Mouse (Mus musculus) ES-CJ7 (cell line): ENCODE results near the gene Lypd6b.

ENCODE experiments used
- DNase-seq: peaks from one replicate; pipeline ENCODE4 v3.0.0; 2011; ENCODE audit warnings: low read depth, low spot score

Gene Lypd6b

DNA sequence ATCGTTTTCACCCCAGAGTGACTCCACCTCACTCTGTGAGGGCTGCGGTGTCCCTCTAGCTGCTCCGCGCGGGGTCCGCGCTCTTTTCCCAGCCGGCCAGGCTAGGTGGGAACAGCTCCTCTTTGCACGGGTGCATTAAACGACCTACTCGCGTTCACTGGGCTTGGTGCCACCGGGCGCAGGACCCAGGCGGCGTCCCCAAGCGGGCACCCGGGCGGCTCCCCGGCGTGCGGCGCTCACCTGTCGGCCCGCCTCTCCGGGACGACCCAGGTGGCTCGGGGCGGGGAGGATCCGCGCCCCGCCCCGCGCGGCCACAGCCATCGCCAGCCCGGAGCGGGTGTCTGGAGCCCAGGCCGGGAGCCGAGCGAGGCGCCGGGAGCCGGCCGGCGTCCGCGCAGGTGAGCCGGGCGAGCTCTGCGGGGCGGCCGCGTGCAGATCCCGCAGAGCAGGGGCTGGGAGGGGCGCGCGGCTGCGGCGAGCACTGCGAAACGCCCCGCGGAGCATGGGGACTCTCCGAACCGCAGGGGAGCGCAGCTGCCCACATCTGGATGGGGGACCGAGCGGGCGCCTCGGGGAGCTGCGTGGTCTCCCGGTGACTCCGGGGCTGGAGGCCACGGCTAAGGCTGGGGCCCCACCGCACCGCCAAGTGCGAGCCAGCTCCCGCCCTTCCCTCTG, at the start of gene Lypd6b:
Lypd6b (plus strand) TSS at position 313 of the 675 bp plus-strand sequence.
- no peak for DNase-seq

DNA sequence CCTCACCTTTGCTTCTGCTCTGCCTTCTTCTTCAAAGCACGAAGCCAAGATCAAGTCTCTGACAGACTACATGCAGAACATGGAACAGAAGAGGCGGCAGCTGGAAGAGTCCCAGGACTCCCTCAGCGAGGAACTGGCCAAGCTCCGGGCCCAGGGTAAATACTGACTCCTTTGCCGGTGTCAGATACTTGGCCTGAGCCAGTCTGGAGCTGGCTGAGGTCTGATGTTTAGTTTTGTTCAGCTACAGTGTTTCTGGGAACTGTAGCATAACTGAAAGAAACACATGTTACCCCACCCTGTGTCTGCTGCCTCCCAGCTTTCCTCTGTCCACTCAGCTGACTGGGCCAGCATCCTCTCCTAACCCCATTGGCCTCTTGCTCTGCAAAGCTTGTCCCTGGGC, 48.4 kb upstream of the Lypd6b start:
- DNase-seq = no peak

DNA sequence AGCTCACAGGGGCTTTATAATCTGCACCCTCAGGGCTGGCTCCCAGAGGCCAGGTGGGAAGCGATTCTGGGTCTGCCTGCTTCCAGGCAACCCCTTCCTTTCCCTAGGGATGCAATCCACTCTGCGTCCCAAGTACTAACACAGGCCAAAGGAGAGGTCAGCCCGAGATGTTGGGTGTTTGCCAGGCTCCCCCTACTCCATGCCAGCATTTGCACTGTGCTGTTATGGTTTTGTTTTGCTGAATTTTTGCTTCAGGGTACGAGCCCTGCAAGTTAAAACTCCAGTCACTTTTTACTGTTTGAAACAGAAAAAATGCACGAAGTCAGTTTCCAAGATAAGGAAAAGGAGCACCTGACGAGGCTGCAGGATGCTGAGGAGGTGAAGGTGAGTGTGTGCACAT, 46.5 kb upstream of the Lypd6b start:
- no peak for DNase-seq

DNA sequence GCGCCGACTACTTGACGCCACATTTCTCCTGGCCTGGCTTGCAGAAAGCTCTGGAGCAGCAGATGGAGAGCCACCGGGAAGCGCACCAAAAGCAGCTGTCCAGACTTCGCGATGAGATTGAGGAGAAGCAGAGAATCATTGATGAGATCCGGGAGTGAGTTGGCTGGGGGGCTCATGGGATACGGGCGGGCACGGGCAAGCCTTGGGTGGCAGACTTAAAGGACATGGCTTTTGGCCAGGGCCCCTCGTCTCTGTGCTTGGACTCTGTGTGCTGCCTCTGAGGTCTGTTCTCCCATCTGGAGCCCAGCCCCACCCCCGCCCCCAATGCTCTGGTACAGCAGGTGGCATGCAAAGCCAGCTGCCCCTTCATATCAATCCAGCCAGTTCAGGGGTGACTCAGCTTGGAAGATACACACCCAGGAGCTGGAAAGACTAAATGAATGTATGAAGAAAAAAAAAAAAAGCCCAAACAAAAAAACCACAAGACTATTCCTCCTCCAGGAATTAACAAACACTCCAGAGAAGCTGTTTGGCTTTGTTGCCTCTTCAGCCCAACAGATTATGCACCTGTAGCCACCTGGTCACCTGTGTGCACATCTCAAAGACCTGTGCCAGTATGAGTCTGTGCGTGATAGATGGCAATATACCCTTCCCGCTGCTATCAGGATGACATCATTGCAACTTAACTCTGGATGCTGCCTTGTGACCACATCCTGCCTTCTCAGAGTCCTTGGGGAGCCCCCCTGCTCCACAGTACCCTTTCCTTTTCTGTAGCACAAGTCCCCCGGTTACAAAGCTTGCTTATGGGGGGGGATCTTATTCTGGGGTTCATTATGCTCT, 45.4 kb upstream of the Lypd6b start:
- no peak for DNase-seq

DNA sequence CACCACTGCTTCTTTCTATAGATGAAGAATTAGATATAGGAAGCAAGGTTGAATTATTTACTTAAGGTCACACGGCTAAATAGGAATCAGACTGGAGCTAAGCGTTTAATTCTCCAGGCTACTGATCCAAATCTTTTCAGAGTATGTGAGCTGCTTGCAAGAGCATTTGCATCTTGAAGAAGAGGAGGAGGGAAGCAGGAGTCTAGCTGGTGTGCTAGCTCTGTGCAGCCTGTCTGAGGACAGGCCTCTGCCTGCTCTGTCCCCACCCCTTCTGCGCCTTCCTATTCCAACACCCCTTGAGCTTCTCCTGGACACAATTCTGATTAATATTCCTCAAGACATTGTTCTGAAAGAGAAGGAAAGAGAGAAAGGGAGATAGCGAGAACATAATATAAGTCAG, 44.6 kb upstream of the Lypd6b start:
- no peak for DNase-seq

DNA sequence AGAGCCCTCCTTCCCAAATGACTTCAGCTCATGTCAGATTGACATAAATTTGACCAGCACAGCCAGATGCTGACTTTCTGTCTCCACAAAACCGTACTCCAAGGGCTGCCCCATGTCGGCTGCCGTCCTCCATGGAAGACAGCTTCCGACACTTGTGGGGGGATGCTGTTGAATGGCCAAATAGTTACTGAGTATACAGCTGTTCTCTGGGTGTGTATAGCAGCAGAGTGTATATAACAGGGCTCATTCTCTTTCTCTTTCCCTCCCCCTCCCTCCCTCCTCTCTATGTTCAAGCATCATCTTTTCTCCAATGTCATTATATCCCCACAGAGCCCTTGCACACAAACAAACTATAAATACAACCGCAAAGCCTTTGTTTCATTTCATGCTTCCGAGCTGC, 43.7 kb upstream of the Lypd6b start:
- DNase-seq = no peak

DNA sequence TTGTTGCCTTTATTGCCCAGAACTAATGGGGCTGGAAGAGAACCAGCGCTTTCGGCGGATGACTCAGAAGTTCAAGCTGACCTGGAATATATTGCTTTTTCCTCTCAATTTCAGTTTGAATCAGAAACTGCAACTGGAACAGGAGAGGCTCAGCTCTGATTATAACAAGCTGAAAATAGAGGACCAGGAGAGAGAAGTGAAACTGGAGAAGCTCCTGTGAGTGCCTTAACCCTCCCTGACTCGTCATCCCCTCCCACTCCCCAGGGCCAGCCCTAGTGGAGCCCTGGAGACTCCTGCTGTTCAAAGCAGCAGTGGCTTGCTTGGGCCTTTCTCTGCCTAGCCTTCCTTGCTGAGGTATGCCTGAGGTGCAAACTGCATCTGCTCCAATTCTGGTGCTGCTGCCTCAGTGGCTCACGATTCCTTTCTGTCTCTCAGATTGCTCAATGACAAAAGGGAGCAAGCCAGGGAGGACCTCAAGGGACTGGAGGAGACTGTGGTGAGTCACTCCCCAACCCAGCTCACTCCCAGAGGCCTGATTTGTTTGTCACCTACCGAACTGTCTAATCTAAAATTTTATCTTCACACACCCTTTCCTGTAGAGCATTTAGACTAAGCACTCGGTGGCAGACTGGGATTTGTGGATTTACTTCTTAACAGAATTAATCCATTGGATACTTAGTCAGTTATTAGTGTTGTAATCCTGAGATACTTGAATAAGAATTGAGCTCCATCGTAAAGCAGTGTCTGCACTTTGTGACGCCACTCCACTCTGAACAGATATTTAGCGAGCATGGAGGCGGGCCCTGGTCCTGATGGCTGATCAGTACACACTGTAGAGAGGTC, 43.0 kb upstream of the Lypd6b start:
- no peak for DNase-seq

DNA sequence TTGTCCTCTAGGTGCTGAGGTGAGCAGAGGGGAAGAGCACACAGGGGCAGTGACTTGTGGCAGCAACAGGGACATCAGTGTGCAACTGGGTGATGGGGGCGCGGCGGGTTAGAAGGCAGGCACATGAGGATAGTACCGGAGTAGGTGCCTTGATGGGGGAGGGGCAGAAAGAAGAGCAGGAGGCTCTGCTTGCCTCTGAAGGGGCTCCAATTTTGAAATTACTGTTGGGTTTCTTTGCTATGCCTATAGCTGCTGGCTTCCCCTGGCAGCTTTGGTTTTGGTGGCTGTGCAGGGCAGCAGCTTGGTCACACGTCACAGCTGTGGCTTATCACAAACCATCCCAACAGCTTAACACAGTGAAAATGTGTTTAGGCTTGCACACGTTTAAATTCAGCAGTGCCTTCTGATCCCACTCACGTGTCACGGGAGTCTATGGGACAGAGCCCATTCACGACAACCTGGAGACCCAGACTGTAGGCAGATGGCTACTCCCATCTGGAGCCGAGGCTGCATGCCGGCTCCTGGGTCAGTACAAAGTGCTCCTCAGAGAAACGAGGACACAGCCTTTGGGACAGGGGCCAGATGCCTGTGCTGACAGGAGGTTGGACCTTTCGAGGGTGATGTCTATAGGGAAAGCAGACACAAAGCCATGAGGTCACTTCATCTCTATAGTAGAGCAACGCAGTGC, 42.2 kb upstream of the Lypd6b start:
- DNase-seq = peak; percentile 24

DNA sequence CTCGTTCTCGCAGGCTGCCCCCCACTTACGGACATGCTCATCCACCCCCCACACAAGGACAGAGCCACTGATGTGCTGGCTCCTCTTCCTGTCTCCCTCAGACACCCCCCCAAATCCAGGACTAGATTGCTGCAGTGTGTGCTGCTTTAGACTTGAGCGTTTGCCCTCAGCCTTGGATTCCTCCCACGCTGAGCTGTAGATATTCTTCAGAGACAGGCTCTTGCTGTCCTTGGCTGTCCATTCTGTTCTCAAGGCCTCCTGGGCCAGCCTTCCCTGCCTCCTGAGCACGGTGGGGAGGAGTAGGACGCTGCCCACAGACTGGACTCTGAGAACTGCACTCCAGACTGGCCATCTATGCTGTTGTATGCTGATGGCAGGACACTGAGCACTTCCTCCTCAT, 40.5 kb upstream of the Lypd6b start:
- DNase-seq = no peak

DNA sequence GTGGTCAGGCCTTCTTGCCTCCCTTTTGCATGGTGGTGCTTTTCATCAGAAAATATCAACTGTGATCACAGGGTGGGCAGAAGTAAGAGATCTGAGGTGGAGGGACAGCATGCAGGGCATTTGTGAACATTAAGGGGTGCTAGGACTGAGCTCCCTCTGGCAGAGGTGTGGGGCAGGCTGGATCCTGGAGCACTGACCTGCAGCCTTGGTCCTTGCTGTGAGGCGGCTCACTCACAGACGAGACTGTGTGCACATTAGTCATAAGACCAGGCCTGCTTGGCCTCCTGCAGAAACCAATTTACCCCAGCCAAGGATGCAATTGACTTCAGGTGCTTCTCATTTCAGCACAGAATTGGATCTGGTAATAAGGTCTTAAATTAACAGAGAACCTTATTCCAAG, 39.8 kb upstream of the Lypd6b start:
- DNase-seq = no peak

DNA sequence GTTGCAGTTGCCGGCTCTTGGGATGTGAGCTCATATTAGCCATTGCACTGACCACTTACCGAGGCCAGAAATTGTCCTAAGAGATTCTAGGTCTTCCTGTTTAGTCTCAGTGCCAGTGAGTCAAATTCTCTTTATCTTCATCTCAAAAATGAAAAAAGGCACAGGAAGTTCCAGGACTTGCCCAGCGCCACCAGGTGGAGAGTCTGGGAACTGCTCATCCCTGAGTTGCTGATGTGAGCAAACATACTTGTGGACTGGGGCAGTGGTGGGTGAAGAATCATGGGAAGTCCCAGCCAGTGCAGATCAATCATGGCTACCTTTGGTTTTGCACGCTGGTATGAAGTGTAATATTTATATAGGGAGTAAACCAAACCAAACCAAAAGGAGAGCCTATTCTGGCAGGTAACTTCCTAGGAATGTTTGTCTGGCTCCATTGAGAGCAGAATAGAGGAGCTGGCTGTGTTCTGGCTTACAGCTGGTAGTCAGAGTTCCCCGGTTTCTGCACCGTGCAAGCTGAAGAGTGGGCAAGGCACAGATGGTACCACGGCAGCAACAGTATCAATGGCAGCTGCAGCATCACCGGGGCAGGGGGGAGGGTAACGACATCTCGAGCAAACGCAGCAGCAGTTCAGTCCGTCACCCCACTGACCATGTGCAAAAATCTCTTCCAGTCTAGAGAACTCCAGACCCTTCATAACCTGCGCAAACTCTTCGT, 38.7 kb upstream of the Lypd6b start:
- DNase-seq = peak; percentile 56

DNA sequence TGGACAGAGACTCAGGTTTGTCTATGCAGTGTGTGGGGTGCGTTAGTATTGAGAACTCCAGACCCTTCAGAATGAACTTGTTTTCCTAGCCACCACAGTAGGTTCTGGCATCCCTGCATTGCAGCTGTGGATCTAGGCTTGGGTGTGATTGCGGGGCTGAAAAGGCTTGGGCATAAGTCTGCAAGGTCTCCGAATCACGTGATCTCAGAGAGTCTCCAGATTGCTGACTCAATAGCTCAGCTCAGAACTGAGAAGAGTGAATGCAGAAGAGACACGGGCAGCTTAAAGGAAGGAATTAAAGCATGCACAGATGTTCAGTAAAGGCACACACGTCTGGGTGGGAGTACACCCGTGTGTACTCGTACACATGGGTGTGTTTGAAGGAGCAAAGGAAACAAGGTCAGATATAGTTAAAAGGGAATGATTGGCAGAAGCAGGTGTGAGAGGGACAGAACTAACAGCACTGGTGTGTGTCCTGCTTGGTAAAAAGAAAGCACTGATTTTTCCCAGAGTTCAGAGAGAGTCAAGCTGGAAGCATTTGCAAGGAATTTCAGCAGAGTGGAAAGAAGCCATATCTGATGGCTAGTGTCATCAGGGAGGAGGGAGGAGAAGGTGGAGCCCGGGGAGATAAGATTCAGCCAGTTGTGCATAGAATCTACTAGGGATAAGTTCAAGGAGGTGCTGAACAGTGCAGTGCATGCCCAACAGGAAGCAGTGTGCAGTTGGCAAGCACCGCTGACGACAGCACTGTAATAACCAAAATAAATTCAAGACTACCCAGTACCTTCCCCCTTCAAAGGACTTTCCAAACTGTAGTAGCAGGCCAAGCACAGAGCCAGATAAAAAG, 37.5 kb upstream of the Lypd6b start:
- no peak for DNase-seq

DNA sequence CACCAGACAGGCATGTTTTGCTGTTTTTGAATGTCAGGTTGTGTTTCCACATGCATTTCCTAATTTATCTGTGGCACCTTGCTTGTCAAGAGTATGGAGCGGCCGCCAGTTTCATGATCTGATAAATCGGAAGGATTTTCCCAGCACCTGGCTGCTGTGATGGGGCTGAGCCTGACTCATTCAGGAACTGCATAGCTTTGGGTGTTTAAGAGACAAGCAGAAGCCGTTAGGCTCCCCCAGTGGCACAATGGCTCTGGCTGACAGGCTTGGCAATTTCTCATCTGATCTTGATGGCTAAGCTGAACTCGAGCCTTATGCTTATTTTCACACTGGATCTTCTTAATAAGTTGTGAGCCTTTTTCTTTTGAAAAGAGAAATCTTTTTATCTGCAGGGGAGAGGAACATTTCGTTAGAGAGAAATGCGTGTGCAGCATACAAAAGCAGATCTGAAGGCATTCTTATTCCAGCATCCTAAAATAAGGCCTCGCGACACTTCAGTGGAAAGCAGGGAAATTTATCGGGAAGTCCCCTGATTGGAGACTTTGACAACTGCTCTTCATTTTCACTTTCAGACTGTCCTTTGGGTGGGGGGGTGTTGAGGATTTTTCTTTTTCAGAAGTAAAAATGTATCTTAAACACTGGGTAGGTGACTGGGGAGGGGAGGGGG, 35.8 kb upstream of the Lypd6b start:
- DNase-seq = no peak

DNA sequence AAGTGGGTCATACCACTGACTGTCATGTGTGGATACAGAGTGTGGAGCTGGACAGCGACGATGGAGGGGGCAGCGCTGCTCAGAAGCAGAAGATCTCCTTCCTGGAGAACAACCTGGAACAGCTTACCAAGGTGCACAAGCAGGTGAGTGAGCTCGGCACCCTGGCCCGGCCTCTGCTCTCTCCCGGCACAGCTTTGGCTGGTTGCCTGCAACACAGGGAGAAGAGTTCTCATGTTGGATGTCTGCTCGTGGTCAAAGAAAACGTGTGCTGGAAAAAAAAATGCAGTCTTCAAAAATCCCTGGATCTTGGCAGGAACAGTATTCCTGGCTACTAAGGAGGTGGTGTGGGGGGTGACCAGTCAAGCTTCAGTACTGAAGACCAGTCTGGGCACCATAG, 35.3 kb upstream of the Lypd6b start:
- DNase-seq = no peak

DNA sequence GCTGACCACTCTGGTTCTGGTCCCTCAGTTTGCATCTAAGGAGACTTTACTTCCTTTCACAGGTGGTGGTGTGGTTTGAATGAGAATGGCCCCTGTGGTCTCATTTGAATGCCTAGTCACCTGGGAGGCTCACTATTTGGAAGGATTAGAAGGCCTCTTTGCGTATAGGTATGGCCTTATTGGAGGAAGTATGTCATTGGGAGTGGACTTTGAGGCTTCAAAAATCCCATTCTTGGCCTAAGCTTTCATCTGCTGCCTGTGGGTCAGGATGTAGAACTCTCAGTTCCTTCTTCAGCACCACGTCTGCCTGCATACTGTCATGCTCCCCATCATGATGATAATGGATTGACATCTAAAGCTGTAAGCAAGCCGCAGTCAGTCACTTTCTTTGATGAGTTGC, 34.4 kb upstream of the Lypd6b start:
- no peak for DNase-seq

DNA sequence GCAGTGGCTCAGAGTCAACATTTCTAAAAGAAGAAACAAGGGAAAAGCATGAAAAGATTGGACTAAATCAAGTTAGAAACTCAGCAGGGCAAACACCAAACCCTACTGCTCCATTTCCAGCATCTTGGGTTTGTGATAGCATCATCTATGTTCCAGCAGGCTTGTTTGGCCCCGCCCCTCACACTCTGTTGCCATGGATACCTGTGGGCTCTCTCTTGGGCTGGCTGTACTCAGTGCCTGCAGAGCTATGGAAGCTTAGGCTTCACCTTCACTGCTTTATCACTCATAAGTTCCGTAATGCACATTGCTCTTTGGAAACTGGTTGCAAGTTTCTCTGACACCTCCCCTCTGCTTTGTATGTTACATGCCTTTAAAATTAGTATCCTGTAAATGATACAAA, 32.4 kb upstream of the Lypd6b start:
- DNase-seq = peak; percentile 18

DNA sequence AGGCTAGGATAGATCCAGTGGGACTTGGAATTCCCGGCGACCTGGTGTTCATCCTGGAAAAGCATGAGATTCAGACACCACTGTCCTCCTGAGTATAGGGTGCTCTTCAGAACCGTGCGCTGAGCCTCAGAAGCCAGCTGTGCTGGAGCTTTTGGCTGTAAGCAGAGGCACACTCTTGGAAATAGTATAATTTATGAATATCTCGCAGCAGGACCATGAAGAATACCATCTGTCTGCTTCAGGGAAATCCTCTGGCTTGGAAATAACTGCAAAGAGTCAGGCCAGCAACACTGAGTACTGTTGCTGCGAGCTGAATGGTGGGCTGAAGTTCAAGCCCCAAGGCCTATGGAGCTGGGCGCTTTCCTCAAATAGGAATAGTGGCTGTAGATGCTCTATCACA, 29.9 kb upstream of the Lypd6b start:
- DNase-seq = no peak

DNA sequence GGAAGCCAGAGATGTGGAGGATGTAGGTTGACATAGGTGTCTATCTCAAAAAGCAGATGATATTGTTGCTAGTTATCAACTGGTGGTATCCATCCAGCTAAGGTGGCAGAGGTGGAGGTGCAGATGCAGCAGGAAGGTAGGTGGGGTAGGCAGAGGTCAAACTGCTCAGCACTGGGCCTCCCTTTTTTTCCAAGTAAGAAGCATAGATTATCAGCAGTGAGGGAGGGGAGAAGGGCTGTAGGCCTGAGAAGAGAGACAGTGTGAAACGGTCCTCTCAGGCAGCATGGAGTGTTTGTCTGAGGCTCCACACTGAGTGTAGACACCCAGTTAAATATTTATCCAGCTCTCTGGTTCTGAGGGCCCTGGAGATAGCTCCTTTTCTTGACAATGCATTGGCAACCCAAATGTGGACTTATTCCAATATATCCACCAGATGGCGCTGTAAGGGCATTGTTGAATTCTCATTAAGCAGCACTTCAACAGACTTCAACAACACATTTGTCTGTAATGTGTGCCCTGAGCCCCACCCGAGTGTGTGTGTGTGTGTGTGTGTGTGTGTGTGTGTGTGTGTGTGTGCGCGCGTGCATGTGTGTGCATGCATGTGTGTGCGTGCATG, 23.0 kb upstream of the Lypd6b start:
- peak; percentile 60 for DNase-seq

DNA sequence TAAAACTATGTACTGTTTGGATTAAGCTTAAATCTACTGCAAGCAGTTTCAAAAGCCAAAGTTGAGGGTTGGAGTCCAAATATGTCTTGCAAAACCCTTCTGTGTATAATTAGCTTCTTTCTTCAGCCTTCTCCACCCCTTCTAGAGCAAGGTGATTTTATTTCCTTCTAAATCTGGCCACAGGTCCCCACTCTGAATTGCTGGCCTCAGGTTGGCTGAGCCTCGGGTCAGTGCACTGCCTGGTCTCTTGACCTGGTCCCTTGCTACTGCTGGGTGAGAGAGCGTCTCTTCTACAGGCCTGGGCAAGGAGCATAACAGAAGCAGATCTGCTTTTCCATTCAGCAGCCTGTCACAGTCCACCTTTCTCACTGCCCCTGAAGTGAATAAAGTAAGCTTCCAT, 18.6 kb upstream of the Lypd6b start:
- no peak for DNase-seq
